Mouse (Mus musculus) mouse embryonic stem cell (cell line): ENCODE results near the gene N4bp2l2.
"Not testable (repeated sequence)": the region's sequence is repeated elsewhere in the genome, so short reads cannot be mapped to it uniquely, and the experiment has no call there.

Experiments used
- in situ Hi-C, 2 experiments: fragments of 300-500 bp; cut with MboI; formaldehyde crosslinking; loops; 1 replicate in 1 of 2; 3 replicates in 1 of 2; pipeline ENCODE4 v1.14.3; 2019 to 2020; ENCODE audit warnings: low sequenced_read_pairs in 2 of 2, low pct_unique_long_range_greater_than_20kb in 1 of 2, mixed read lengths in 1 of 2; ENCODE audit not compliant: unreplicated experiment in 1 of 2

Gene N4bp2l2

DNA sequence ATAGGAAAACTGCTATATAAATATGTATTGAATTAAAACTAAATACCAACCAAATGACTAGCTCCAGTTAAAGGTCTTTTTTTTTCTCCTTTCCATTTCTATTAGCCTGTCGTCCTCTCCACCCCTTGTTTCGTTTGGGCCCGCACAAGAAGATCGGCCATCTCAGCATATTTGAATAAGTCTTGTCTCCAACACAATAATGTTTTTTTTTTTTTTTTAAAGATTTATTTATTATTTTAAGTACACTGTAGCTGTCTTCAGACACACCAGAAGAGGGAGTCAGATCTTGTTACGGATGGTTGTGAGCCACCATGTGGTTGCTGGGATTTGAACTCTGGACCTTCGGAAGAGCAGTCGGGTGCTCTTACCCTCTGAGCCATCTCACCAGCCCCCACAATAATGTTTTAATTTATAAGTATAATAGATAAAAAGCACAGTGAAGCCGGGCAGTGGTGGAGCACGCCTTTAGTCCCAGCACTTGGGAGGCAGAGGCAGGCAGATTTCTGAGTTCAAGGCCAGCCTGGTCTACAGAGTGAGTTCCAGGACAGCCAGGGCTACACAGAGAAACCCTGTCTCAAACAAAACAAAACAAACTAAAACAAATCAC lies at the start of gene N4bp2l2:
TSS of gene N4bp2l2 (minus strand) at position 51 of the 607 bp plus-strand sequence.
- in situ Hi-C loops = not testable (repeated sequence)

DNA sequence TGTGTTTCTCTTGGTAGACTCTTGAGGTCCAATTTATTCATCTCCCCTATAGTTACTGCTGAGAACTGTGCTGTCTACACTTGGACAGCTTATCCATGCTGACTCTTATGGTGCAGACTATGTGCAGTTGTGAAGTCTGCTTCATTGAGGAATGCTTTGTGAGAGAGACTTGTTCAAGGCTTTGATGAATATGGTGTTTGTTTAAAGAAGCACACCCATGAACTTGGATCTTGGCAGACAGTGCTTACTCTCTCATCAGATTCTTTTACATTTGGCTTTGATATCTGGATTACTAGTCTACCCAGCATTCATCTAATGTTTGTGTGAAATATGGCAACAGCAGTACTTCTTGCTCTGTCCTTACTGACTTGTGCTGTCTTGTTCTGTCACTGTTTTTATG lies 47.4 kb upstream of the N4bp2l2 start:
- in situ Hi-C loops = no loop called here

DNA sequence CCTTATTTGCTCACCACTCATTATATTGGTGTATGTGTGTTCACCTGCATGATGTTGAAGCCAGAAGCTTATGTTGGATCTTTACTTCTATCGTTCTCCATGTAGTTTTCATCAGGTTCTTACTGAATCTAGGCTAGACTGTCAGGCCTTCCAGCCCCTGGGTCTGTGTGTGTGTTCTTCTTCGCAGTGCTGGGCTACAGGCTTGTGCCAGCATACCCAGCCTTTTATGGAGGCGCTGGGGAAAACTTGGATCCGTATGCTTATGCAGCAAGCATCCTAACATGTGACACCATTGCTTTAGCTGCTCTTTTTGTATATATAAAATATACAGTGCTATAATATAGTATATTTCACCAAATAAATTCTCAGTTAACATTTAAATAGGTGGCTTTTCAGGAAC lies 45.5 kb upstream of the N4bp2l2 start:
- in situ Hi-C loops = no loop called here

DNA sequence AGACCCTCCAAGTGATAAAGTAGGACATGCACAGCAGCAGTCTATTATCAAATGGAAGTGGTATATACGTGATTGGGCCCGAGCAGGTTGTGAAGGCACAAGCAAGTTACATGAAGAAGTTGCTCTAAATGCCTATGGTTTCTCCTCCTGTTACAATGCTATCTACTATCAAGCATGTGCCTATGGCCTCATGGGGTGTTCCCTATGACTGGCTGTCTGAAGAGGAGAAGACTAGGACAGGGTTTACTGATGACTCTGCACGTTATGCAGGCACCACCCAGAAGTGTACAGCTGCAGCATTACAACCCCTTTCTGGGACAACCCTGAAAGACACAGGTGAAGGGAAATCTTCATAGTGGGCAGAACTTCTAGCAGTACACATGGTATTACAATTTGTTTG lies 41.2 kb upstream of the N4bp2l2 start:
- in situ Hi-C loops = not testable (repeated sequence)

DNA sequence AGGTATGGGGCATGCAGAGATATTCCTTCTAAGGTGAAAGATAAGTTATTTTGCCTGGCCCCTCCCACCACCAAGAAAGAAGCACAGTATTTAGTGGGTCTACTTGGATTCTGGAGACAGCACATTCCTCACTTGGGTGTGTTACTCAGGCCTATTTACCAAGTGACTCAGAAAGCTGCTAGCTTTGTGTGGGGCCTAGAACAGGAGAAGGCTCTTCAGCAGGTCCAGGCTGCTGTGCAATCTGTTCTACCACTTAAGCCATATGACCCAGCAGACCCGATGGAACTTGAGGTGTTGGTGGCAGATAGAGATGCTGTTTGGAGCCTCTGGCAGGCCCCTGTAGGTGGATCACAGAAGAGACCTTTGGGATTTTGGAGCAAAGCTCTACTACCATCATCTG lies 40.7 kb upstream of the N4bp2l2 start:
- in situ Hi-C loops = not testable (repeated sequence)

DNA sequence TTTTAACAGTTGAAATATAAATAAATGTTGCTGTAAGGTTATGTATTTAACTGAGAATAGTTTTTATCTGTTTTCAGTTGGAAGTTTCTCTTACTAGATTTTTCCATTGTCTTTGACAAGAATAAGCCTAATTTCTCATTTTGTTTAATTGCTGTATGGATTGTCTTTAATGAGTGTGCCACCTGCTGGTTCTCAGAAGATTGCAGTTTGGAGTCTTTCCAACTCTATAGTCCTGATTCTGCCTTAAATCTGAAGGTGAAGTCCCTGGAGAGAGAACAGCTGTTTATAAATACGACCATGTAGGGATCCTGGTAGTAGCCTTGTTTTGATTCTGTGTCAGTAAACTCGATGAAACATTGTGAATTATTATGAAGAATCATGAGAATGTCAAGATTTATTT lies 36.7 kb upstream of the N4bp2l2 start:
- in situ Hi-C loops = no loop called here

DNA sequence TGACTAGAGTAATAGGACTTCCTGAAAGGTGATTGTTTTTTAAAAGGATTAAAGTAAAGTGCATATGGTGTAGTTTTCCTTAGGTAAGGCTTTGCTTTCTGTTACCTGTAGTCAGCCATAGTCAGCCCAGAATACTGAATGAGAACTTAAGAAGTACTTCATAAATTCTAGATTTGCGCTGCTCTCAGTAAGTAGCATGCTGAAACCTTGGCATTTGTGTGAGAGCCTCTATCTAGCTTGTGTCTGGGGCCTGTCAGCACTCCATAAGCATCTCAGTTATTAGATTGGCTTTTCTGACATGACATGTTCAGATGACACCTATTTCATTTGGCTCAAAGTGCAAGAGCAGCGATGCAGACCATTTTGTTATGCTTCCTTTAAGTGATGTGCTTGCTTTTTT lies 27.3 kb upstream of the N4bp2l2 start:
- in situ Hi-C loops = no loop called here

DNA sequence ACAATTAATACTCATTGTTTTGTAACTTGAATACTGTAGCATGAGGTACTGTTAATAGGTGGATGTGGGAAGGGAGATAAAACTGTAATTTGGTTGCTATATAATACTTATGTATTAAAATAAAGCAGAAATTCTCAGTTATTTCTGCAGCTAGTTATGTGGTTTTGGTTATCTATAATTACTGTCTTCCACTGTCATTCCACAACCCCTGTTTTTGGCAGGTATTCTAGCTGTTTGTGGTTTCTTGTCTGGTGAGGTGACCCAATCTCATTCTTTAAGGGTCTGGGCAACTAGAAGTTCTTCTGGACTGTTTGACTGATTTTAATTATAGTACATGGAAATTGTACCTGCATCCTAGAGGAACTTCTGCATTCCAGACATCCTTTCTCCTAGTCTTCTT lies 24.7 kb upstream of the N4bp2l2 start:
- in situ Hi-C loops = no loop called here

DNA sequence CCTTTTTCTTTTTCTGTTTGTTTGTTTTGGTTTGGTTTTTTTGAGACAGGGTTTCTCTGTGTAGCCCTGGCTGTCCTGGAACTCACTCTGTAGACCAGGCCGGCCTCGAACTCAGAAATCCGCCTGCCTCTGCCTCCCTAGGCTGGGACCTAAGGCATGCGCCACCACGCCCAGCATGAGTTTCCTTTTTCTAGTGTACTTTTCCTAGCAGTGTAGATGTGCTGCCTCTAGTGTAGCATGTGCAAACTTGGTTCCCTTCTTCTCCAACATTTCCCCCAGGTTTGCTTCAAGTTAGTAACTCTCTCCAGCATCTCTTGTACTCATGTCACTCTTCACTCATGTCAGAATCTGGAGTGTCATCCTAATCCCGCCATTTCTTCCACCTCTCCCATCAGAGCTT lies 16.9 kb upstream of the N4bp2l2 start:
- in situ Hi-C loops = not testable (repeated sequence)

DNA sequence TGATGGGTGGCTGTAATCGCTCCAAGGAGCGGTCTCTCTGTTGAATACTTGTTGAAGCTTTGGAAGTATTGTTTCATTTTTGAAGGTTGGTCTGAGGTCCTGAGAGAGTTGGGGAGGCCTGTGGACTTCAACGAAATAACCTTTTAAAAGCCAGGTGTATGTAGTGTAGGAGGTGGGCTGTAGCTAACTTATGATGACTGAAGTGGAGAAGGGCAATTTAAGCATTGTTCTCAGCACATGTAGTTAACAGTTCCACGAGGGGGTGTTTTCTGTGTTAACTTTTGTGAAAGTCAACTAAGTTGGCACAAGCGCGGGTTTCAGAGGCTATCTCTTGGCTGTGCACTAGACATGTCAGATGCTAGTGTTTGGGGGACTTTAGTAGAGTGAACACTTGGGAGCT lies 8.9 kb upstream of the N4bp2l2 start:
- in situ Hi-C loops = no loop called here

DNA sequence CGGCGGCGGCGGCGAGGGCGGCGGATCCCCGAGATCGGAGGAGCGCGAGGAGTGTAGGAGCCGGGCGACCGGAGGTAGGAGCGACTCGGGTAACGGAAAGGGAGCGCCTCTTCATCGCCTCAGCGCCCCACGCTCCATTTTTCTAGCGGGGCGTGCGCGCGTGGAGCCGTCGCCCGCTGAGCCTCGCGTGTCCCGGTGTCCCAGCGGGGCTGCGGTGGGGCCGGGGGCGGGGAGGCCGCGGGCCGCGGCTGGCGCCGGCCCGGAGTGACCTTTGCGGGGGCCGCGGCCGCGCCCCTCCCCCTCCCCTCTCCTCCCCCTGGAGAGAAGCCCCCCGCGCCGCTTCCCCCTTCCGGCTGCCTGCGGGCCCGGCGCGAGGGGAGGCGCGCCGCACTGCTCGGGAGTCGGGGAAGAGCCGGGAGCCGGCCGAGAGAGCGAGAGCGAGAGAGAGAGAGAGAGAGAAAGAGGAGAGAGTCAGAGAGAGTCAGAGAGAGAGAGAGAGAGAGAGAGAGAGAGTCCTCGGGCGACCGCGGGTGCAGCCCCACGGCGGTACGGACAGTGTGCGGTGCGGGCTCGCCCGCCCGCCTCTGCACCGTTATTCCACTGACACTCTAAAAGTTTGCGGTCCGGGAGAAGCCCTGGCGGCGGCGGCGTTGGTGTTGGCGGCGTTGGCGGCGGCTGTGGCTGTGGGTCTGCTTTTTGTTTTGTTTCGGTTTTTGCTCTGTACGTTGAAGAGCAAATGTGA lies 8.1 kb upstream of the N4bp2l2 start:
- in situ Hi-C loops = no loop called here

DNA sequence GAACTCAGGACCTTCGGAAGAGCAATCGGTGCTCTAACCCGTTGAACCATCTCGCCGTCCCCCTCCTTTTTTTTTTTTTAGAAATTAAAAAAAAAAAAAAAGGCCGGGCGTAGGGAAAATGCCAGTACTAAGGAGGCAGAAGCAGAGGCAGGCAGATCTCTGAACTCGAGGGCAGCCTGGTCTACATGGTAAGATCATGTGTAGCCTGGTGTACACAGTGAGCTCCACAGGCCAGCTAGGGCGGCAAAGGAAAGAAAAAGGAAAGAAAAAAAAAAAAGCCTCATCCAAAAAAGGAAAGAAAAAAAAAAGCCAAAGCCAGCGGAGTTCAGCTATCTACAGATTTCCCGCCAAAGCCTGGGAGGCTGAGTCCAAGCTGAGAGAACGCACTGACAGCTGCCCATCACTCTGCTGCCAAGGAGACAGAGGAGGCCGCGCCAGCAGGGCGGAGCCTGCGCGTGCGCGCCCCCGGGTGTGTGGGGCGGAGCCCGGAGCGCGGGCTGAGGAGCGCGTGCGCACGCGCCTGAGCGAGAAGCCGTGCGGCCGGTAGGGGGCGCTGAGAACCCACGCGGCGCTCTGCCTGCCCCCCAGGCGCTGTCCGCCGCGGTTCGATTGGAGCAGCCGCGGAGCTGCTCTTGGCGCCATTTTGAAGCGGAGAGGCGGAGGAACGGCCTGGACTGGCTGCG lies 7.3 kb upstream of the N4bp2l2 start, which contains the start of gene Pds5b:
TSS of gene Pds5b (plus strand) at position 587 of the 683 bp plus-strand sequence.
- in situ Hi-C loops = no loop called here

DNA sequence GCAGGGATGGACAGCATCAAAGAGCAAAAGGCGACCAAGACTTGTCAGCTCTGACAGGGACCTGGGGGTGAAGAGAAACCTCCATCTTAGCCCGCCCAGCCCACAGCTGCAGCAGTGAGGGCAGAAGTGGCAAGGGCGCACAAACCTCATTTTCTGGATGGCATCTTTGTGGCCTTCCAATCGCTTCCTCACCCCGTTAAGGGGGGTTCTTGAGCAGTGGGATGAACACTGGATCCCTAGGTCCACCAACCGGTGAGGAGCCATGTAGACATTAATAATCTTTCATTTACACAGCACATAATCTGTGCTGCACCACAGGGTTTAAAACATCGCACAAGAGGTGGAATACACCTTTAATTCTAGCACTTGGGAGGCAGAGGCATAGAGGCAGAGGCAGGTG lies 6.4 kb upstream of the N4bp2l2 start:
- in situ Hi-C loops = no loop called here

DNA sequence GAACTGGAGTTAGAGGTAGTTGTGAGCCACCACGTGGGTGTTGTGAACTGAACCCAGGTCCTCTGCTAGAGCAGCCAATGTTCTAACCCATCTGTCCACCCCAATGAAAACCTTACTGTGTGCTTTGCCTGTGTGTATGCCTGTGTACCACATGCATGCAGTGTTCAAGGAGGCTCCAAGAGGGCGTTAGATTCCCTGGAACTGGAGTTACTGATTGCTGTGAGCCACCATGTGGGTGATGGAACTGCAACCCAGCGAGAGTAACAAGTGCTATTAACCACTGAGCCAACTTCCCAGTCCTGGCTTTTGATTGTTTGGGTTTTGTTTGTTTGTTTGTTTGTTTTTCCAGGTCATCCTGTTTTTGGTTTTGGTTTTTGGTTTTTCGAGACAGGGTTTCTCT lies 2.7 kb upstream of the N4bp2l2 start:
- in situ Hi-C loops = no loop called here

DNA sequence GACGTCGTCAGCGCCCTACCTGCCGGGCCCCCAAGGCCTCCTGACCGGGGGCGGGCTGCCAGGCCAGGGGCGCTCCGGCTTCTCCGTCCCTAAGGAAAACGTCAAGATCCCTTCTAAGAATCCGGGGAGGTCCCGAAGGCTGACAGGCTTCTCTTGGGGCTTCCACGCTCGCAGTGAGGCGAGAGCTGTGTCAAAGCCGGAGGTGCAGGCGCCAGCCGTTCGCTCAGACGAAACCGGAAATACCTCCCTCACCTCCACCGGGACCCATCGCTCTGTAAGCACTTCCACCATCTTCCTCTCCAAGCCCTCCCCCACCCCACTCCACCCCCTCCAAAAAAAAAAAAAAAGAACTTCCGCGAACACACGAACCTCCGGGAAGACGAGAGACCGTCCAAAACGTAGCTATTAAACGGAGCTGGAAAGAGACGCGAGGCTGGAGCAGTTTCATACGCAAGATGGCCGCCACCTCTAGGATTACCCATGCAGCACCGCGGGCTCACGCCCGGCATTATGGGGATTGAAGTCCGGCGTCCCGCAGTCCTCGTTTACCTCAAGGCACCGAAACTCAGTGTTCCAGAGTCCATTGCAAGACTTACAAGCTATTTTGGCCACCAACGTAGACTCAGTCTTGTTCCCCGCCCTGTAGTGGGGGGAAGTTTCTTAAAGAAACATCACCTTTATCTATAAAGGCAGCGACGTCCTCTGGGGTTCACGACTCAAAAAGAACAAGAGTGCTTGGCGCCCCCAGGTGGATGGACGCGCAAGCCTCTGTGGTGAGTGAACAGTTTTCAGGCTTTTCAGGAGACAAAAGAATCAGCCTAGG lies 640 bp downstream of the N4bp2l2 start:
- in situ Hi-C loops = no loop called here

DNA sequence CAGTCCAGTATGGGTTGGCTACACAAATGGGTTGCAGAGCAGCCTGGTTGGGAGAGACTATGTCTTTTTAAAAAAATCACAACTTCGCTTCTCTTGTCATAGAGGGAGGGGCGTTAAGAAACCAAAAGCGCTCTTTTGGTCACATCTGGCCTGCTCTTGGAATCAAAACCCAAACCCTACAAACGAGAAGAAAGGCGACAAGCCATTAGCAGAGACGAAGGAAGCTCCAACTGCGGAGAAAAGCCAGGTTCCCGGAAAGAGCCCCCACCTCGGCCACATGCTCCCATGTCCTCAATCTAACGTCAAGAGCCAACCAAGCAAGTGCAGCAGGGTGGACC lies 1.2 kb downstream of the N4bp2l2 start:
- in situ Hi-C loops = no loop called here

DNA sequence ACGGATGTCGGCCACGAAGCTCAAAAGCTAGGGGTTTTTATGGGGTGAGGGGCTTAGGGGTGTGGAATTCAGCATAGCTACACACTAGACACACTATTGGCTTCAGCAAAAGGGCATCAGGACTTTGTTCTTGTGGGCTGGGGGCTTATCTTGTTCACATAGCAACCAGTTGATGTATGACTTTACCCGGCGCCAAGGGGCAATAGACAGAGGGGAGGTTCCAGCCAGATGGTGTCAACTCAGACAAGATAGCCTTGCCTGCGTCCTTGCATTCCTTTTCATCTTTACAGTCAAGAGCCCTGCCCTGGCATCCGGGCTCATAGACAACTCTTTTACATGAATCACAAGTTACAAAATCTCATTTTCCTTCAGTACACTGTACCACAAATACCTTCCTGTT lies 2.1 kb downstream of the N4bp2l2 start:
- in situ Hi-C loops = not testable (repeated sequence)

DNA sequence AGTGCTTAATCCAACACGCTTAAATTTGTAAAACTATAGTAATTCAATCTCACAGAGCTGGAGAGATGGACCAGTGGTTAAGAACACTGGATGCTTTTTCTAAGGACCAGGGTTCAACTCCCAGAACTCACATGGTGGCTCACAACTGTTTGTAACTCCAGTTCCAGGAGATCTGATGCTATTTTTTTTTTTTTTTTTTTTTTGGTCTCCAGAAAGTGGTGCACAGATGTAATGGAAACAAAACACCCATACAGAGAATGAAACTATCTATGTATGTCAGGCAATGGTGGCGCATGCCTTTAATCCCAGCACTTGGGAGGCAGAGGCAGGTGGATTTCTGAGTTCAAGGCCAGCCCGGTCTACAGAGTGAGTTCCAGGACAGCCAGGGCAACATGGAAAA lies 5.7 kb downstream of the N4bp2l2 start:
- in situ Hi-C loops = not testable (repeated sequence)

DNA sequence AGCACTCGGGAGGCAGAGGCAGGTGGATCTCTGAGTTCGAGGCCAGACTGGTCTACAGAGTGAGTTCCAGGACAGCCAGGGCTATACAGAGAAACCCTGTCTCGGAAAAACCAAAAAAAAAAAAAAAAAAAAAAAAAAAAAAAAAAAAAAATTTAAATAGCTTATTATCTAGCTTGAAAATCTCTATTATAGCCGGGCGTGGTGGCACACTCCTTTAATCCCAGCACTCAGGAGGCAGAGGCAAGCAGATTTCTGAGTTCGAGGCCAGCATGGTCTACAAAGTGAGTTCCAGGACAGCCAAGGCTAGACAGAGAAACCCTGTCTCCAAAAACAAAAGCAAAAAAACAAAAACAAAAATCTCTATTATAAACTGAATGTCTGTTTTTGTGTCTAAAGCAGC lies 6.6 kb downstream of the N4bp2l2 start:
- in situ Hi-C loops = not testable (repeated sequence)
